Mouse (Mus musculus) 416B (cell line): ENCODE data around the gene Asb5.
"Not testable (repeated sequence)": the region's sequence is repeated elsewhere in the genome, so short reads cannot be mapped to it uniquely, and the experiment has no call there.

Source experiments
- DNase-seq: peaks from one replicate; pipeline ENCODE4 v3.0.0; 2011; ENCODE audit warnings: low read depth

Asb5 gene

GRCm38 (mm10) chr8:54529382-54530296, at the start of gene Asb5, which contains the start of gene Spcs3:
Gene Asb5 (plus strand): TSS chr8:54529580.
Gene Spcs3 (minus strand): TSS chr8:54529998.
- DNase-seq = peak; percentile 95

DNA sequence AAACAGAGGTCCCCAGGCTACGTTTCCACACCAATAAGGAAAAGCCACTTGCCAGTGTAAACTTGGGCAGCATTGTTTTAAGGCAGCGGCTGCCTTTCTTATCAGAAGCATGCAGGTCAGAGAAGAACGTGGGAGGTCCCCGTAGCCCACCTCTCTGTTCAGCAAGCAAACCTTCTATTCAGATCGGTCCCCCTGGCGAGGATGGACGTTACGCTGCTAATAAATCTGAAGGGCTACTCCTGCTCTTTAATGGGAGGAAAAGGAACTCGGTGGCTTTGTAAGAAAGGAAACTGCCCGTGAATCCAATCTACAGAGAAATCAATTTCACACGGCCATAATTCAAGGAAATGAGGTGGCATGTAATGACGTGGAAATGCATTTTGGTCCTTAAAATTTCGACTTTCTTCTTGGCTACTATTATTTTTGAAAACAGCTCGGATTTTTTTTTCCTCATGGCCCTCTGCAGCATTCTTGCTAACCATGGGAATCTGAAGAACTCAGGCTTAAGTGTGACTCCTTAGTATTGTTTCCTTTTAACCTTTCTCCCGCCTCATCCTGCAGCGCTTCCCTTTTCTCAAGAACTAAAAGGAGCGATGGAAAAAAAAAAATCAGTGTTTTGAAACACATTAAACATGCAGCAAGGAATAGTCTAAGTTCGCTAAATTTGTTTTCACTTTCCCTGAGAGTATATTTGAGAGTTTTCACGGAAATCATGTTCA, 42.7 kb upstream of the Asb5 start:
- DNase-seq = no peak

GRCm38 (mm10) chr8:54488437-54488836, 40.9 kb upstream of the Asb5 start:
- DNase-seq = no peak

DNA sequence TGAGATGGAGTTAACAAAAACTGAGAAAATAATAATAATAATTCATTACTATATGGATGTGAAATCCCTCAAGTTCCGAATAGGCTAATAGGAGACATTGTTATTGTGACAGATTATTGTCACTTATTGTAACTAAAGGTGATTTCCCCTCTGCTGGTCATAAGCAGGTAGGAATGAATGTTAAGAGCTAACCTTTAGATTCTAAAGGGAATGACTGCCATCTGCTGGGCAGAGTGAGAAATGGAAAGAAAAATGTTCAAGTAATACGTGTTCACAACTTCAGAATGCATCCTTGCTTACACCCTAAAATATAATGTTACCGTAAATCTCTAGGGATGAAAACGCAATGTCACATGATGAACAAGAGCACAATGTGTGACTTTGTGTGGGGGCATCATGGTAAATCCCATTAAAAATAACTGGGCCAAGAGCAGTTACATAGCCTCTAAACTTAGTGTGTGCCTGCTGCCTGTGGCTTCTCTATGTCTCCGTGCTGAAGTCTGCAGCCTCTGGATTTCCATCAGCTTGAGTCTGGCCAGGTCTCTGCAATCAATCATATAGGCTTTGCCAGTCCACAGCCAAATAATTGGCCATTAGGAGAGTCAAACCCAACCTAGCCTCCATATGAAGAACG, 38.2 kb upstream of the Asb5 start:
- peak; percentile 90 for DNase-seq

DNA sequence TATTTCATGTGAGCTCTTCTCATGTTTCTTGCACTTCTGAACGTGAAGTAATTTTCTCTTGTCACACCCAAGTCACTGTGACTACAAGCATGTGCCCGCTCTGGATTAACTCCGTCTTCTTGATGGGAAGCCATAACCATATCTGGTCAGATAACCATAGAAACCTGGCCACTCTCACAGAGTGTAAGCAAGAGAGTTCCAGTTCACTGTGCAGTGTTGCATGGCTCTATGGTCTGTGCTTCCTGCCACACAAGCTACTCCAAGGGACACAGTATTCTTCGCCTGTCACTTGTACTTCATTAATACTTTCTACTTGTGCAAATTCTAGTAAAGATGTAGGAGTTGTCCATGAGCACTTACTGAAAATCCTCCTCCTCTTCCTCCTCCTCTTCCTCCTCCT, 37.4 kb upstream of the Asb5 start:
- peak; percentile 67 for DNase-seq

- DNase-seq = peak; percentile 89
Measured at GRCm38 (mm10) chr8:54493110-54493509, 36.3 kb upstream of the Asb5 start.

- DNase-seq = peak; percentile 54
Measured at GRCm38 (mm10) chr8:54493915-54494314, 35.5 kb upstream of the Asb5 start.

- no peak for DNase-seq
Measured at GRCm38 (mm10) chr8:54503104-54503503, 26.3 kb upstream of the Asb5 start.

DNA sequence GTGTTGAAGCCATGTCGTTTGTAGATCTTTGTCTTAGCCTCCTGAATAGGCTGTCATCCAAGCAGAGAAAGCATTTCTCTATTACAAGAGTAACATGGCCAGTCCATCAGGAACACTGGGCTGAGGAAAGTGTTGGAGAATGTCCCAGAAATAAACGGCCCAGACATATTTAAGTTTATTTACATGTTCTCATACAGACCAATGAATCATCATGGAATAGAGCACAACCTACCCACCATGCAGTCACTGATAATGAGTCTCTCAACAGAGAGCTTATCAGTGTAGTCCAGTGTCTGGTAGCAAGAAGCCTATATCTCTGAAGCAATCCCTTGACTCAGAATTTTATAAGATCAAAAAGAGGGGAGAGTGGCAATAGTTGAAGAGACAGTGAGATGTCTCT, 24.3 kb upstream of the Asb5 start:
- no peak for DNase-seq

DNA sequence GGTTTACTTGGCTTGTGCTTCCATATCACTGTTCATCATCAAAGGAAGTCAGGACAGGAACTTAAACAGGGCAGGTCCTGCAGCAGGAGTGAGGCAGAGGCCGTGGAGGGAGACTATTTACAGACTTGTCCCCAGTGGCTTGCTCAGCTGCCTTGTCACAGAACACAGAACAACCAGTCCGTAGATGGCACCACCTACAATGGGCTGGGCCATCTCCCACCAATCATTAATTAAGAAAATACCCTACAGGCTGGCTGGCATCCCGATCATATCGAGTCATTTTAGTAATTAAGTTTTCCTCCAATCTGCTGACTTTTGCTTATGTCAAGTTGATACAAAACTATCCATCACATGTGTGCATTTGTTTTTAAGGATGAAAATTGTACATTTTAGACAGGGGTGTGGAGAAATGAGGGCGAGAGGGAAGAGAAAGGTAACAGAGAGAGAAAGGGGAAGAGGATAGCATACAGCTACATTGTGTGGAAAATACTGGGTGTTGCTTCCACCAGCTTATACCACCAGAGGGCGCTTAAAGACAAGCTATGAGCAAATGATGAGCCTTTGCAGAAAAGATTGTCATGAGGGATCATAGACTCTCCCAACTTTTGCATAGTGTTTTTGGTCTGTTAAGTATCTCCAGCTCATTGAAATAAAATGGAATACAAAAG, 21.8 kb upstream of the Asb5 start:
- DNase-seq = peak; percentile 90

GRCm38 (mm10) chr8:54508096-54508456, 21.3 kb upstream of the Asb5 start:
- no peak for DNase-seq

GRCm38 (mm10) chr8:54508814-54509213, 20.6 kb upstream of the Asb5 start:
- no peak for DNase-seq

DNA sequence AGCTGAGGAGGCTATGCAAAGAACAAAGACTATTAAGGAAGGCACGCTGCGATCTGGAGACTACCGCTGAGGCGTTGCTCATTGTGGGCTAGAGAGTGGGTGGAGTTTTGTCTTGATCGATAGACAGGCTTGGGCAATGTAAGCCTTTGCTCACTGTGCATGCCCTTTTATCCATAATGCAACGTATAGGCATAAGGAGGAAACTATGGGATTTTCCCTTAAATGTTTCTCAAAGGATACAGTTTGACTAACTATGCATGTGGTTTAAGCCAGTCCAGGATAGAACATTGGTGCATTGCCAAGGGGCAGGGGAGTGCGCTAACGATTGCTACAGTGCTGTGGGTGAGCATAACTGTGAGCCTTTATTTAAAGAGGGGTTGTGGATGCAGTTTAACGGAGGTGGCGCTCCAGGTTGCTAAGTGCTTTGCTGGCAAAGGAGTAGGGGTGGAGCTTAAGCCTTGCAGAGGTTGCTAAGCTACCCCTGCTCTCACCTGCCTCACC, 20.1 kb upstream of the Asb5 start:
- DNase-seq = peak; percentile 35

DNA sequence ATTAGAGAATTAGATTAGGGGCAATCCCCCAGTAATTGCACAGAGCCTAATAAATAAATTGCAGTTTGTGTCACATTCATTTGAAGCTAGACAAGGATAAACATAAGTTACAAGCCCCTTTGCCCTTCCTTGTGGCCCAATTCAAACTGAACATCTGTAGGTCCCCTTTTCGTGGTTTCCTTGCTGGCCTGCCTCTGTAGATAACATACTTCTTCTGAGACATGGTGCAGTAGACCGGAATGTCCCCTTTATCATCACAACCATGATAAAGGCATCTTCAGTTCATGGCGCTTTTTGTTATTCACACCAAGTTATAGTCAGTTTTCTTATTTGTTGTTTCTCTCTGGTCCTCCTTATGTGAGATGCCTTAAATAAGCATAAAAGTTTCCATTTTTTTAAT, 17.6 kb upstream of the Asb5 start:
- peak; percentile 82 for DNase-seq

DNA sequence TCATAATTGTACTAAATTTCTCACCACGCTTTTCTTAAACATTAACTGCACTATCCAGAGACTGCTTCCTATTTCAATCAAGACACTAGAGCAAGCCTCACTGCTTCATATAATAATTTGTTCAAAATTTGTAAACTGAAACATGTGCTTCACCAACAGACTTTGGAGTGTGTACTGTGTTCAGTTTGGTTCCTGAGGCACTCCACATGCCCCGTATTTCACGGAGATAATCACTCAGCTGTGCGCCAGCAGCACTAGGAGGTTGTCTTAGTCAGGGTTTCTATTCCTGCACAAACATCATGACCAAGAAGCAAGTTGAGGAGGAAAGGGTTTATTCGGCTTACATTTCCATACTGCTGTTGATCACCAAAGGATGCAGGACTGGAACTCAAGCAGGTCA, 17.2 kb upstream of the Asb5 start:
- DNase-seq = not testable (repeated sequence)

DNA sequence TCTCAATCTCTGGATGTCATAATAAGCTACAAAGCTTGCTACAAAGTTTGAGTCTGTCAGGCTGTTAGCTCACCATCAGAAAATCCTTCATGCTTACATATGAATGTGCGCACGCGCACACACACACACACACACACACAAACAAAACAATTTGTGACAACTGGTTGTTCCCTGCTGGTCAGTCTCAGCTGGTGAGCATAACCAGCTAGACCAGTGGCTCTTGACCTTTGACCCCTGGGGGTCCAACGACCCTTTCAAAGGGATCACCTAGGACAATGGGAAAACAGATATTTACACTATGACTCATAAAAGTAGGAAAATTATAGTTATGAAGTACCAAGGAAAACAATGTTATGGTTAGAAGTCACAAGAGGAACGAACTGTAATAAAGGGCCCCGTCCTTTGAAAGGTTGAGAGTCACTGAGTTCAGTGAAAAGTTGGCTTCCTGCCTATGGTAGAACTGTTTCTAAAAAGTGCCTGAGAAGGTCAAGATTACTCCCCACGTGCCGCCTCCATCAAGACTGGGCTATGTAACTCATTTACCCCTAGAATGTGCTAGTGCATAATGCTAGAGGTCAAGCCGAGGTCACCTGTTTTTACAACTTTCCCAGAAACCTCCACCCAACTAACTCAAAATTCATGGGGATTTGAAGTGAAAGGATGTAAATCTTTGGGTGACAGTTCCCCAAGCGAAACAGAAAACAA, 10.5 kb upstream of the Asb5 start:
- no peak for DNase-seq

DNA sequence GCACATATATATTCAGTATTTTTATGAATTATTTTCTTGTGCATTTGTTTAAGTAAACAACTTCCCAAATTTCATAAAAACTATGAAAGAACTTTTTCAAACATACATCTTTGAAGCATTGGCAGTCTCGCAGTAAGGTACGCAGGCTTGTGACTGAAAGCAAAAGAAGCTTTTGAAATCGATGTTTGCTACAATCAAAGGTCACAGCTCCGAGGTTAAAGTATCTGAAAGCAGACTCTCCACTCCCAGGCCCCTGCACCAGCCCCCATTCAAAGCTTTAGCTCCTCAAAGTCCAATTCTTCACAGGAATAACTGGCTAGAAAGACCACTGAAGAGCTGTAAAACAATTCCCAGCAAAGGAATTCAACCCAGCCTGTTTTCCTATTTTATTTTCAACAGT, 8.9 kb upstream of the Asb5 start:
- no peak for DNase-seq

DNA sequence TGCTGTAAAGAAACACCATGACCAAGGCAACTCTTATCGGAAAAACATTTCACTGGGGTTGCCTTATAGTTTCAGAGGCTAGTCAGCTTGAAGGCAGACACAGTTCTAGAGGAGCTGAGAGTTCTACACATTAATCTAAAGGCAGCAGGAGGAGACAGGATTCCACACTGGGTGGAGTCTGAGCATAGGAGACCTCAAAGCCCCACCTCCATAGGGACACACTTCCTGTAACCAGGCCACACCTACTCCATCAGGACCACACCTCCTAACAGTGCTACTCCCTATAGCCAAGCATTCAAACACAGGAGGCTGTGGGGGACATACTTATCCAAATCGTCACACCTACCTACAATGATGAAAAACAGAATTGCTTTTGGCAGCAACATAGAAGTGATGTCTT, 3.8 kb upstream of the Asb5 start:
- DNase-seq = peak; percentile 32

GRCm38 (mm10) chr8:54526700-54527099, 2.7 kb upstream of the Asb5 start:
- no peak for DNase-seq

- DNase-seq = peak; percentile 19
Measured at GRCm38 (mm10) chr8:54528571-54528970, 809 bp upstream of the Asb5 start.

DNA sequence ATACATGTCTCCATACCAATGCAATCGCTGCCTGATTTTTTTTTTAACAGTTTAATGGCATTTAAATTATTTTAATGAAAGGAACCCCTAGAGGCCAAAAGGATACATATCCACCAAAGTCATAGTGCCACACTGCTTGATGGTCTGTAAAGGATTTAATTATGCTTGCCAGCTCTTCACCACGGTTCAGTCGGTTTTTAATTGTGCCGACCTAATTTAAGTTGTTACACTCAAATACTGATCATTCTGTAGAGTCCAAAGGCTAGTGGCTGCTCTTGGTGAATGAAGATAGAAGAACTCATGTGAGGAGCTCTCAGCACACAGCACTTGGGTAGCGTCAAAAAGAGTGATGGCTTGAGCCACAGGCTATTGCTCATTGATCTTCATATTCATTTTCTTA, 5.8 kb downstream of the Asb5 start:
- DNase-seq = no peak
